Mouse (Mus musculus) left cerebral cortex, postnatal 10 days (tissue): Measurements from ENCODE around the gene Zfp961. TPM values are rescaled to one million over a fixed set of nuclear protein-coding genes. Genes with fewer than 3 reads are reported as not detected.
"Not testable (repeated sequence)": the region's sequence is repeated elsewhere in the genome, so short reads cannot be mapped to it uniquely, and the experiment has no call there.

Source experiments
- DNase-seq, 2 experiments: peaks; one replicate each; pipeline ENCODE4 v3.0.0; 2021 to 2022; ENCODE audit warnings: low spot score in 2 of 2, mixed read lengths in 1 of 2; ENCODE audit errors: extremely low spot score in 1 of 2
- intact Hi-C: fragments of 180-260 bp; cut with DNase I; formaldehyde crosslinking; loops from one replicate; pipeline ENCODE4 v1.15.1; 2025
- total RNA-seq, 2 experiments: library from RNA; stranded (reverse); gene quantifications; 2 replicates each; pipeline ENCODE4 v1.2.3; 2021

The Zfp961 gene
- total RNA-seq, 2 experiments from 2014 or later: 12.5 to 14.5 TPM

DNA sequence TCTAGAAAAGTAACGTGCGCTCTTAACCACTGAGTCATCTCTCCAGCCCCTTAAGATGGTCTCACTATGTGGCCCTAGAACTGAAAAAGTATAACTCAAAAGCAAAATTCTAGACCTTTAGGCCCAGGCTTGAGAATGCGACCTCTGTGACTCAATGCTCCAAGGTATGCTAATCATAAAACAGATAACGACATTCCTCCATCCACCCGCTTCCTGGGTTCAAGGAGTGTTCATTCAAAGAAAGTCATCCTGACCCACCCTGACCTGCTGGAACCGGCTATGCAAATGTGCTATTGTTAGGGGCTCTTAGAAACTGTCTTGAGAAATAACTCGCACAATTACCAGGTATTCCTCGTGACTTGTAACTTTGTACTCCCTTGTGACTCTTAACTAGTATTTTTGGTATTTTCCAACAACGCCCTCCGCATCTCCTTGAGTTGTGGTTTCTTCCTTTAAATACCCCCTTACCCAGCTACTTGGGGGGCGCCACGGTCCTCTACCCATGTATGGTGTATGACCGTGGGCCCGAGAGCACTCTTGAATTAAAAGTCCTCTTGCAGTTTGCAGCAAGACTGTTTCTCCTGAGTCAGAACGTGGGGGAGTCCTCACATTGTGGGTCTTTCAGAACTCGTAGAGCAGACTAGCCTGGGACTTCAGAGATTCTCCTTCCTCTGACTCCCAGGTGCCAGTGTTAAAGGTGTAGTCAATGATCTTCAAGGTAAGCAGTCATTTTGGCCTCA, 2.3 kb downstream of the Zfp961 start:
- intact Hi-C loops, DNase-seq: not testable (repeated sequence)

GRCm38 (mm10) chr8:71954666-71955065, 3.8 kb downstream of the Zfp961 start:
- no peak for DNase-seq
- intact Hi-C loops: no loop called here

GRCm38 (mm10) chr8:71960483-71960882, 9.6 kb downstream of the Zfp961 start:
- intact Hi-C loops: no loop called here
- no peak for DNase-seq

- no peak for DNase-seq
- intact Hi-C loops: no loop called here
These were observed 11.0 kb downstream of the Zfp961 start for GRCm38 (mm10) chr8:71961796-71962195.

DNA sequence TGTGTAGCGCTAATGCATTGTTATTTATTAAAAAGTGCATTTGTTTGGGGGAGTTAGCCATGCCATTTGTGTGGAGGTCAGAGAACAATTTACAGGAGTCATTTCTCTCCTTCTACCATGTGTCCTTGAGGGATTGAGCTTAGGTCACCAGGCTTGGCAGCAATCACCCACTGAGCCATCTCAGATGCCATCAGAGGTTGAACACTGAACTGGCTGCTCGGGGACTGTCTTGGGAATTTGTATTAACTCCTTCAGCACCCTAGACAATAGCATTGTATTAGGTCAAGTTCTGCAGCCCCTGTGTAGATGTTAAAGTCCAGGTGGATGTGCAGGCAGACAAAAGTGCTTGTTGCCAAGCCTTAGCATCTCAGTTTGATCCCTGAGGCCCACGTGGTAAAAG, 13.2 kb downstream of the Zfp961 start:
- DNase-seq: no peak
- intact Hi-C loops: no loop called here

GRCm38 (mm10) chr8:71965166-71965565, 14.3 kb downstream of the Zfp961 start:
- intact Hi-C loops: no loop called here
- no peak for DNase-seq

- intact Hi-C loops: no loop called here
- no peak for DNase-seq
These were observed 15.6 kb downstream of the Zfp961 start for GRCm38 (mm10) chr8:71966411-71966810.

- no peak for DNase-seq
- intact Hi-C loops: no loop called here
These were observed 16.4 kb downstream of the Zfp961 start for GRCm38 (mm10) chr8:71967261-71967660.

DNA sequence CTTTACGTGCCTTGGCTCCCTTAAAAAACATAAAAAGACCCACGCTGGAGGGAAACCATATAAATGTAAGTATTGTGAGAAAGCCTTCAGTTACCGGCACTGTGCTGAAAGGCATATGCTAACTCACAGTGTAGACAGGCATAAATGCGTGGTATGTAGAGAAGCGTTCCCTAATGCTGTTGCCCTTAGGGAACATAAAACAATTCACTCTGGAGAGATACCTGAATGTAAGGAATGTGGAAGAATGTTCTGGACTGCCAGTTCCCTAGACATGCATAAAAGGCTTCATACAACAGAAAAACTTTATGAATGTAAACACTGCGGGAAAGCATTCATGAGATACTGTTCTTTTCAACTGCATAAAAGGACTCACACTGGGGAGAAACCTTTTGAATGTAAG, 17.3 kb downstream of the Zfp961 start:
- intact Hi-C loops: no loop called here

GRCm38 (mm10) chr8:71968636-71969035, 17.8 kb downstream of the Zfp961 start:
- DNase-seq: no peak
- intact Hi-C loops: no loop called here

More for the DNA sequence above, 17.3 kb downstream of the Zfp961 start:
- no peak for DNase-seq

DNA sequence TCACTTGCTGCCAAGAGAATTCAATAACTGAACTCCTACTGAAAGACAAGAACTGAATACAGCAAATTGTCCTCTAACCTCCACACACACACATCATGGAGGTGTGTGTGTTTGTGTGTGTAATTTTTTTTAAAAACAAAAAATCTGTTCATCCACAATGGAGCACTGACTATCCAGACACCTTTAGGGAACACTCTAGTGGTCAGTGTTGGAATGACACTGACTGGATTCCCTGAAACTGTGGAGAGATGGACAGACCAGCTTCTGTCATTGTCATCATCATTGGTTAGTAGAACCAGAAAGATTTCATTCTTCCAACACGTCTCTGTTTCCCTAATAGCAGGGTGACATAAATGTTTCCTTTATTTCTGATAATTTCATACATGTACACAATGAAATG, 21.1 kb downstream of the Zfp961 start:
- DNase-seq: no peak
- intact Hi-C loops: no loop called here

GRCm38 (mm10) chr8:71974211-71974610, 23.4 kb downstream of the Zfp961 start:
- intact Hi-C loops: no loop called here

GRCm38 (mm10) chr8:71981032-71981431, 30.2 kb downstream of the Zfp961 start:
- intact Hi-C loops: loop anchor here (10.0 kb wide), 1 partner anchor 276 kb away; the partner anchor contains the start of gene B3gnt3
- no peak for DNase-seq

More at GRCm38 (mm10) chr8:71974211-71974610, 23.4 kb downstream of the Zfp961 start:
- DNase-seq: no peak

DNA sequence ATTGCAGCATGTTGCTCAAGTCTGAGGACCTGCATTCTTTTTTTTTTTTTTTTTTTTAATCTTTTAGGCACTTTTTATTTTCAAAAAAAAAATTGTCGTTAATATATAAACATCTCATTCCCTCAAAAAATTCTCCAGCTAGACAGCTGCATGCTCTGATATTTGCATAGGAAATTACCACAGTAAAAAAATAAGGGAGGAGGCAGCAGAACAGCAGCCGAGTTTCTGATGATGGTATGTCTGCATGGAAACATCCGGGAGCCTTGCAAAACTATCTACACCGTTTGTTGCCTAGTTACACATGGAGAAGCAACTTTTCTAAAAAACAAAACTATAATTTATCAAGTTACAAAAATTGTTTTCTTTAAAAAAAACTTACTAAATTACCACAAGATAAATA, 30.6 kb downstream of the Zfp961 start:
- intact Hi-C loops: loop anchor here (10.0 kb wide), 1 partner anchor 277 kb away; the partner anchor contains the start of gene B3gnt3
- DNase-seq: no peak

DNA sequence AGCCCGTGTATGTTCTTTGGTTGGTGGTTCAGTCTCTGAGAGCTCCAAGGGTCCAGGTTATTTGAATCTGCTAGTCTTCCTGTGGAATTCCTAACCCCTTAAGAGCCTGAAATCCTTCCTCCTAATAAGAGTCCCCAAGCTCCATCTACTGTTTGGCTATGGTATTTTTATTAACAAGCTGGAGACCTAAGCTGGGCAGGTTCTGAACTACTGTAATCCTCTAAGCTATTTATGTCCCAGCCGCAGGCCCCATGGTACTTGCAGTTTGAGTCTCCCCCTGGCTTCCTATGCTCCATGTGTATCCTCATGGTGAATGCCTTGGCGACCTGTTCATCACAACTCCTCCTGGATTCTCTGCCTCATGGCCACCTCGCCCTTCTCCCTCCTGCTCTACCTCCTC, 33.8 kb downstream of the Zfp961 start:
- no peak for DNase-seq
- intact Hi-C loops: loop anchor here (10.0 kb wide), 1 partner anchor 280 kb away; the partner anchor contains the start of gene B3gnt3

DNA sequence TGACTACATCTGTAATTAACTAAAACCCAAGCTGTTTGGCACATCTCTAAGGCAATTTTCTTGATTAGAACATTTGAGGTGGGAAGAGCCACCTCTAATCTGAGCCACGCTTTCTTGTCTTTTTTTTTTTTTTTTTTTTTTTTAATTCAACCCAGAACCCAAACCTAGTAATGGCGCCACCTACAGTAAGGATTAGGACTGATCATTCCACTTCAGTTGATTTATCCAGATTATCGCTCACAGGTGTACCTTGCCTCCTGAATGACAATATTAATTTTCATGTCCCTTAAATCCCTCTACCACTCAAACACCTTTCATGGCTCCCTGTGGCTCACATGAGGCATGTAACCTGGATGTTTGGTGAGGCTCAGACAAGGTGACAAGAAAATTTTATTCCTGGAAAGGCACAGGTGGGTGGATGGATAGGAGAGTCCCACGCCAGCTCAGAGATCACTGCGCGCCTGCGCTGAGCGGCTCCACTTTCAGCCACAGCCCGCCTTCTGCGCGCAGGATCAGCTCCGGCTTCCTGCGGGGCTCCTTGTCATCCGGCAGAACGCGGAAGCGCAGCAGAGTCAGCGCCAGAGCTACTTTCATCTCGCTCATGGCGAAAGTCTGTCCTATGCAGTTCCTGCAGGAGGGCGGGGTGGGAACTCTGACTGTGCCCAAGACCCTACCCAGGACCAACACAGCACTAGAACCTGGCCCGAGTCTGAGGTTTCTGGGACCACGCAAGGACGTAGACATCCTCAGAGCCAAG, 37.5 kb downstream of the Zfp961 start:
- intact Hi-C loops: loop anchor here (10.0 kb wide), 1 partner anchor 283 kb away; the partner anchor contains the start of gene B3gnt3
- DNase-seq: peak; percentile 61 to 78

DNA sequence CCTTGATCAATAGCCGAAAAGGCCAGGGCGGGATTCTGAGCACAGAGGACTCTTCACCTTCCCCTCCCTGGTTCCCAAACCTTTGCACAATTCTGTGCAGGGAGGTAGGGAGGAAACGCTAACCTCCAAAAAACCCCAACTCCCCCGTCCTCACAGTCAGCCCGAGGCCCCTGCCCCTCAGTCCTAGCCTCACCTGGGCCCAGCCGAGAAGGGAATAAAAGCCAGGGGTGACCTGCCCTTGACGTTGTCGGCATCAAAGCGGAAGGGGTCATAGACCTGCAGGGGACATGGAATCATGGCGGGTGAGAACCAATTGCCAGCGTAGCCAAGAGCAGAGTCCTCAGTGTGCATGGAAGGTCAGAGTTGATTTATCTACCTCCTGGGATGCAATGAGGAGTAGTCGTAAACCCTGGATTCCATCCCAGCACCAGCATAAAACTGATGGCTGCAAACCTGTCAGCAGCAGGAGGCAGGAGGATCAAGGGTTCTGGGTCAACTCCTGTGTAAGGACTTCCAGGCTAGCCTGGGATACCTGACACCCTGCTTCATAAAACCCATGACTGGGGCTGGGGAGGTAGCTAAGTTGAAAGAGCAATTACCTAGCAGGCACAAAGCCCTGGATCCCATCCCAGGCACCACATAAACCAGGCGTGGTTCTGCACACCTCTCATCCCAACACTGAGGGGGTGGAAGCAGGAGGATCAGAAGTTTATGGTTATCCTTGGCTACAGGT, 38.2 kb downstream of the Zfp961 start:
- intact Hi-C loops: loop anchor here (10.0 kb wide), 1 partner anchor 284 kb away; the partner anchor contains the start of gene B3gnt3
- no peak for DNase-seq

- DNase-seq: no peak
- intact Hi-C loops: no loop called here
These were observed 48.6 kb downstream of the Zfp961 start for GRCm38 (mm10) chr8:71999434-71999833.

DNA sequence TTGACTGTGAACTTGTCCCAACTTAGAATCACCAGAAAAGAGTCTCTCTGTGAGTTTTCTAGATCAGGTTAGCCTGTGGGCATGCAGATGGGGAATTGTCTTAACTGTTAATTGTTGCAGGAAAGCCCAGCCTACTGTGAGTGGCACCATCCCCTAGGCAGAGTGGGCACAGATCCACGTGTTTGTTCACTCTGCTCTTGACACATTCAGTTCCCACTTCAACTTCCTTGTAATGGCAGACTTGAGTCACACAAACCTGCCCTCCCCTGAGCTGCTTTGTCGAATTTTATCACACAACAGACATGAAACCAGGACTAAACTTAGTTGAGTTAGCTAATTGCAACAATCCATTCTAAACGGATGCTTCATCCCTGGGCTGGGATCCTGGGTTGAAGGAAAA, 49.4 kb downstream of the Zfp961 start:
- intact Hi-C loops: no loop called here
- no peak for DNase-seq
